Mouse (Mus musculus) embryonic fibroblast, embryonic 13.5 days (primary cell): Measurements from ENCODE around the gene Ccdc142.

Experiments used
- CTCF ChIP-seq: IDR thresholded peaks from 2 replicates; pipeline ENCODE4 v1.5.1; 2011; ENCODE audit warnings: mild to moderate bottlenecking, control low read depth, low read length, moderate library complexity, borderline replicate concordance; ENCODE audit not compliant: insufficient read depth
- POLR2A ChIP-seq: IDR thresholded peaks from 2 replicates; pipeline ENCODE4 v1.6.1; 2011; ENCODE audit warnings: low read depth, mild to moderate bottlenecking, control low read depth, low read length, moderate library complexity

- TF ChIP-seq POLR2A, result no peak
- TF ChIP-seq CTCF, result no peak
Measured at GRCm38 (mm10) chr6:83125331-83125730, 23.9 kb downstream of the Ccdc142 start, which contains the start of gene Ino80b.
